ENCODE assay signal across 8 mouse cellular contexts in the genomic region with DNA sequence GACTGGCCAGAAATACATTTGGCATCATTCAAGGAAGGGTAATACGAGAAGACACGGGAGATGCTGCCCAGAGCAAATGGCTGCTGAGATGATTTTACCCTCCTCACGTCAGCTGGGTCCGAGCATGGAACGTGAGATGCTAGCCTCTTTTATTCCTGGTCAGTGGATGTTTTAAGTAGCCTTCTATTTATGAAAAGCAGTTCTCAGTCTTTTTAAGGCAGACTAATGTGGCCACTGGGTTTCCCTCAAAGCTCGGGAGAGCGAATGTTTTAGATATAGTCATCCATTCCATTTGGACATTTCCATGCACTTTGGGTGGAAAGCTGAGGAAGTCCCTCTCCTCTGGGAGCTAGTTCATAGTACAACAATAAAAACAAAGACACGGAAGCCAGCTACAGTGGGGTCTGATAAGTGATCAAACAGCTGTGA.
A peak's percentile ranks its signal among the peaks of the same experiment; 100 is the strongest.
DNase-seq lines count a peak whose midpoint lies in the region; ATAC-seq and TF ChIP-seq lines count a peak whose summit lies in the region.

No protein-coding gene starts in this region.

- H3K27ac ChIP-seq in testis, adult 2 months (ENCODE audit: control insufficient read depth, insufficient read depth, low read depth, low read length): peak overlapping the region; percentile 10
- peak overlapping the region; percentile 98 for H3K27ac ChIP-seq in kidney, embryonic 15.5 days
- peak overlapping the region; percentile 45 for H3K27ac ChIP-seq in stomach, postnatal 0 days (replicated peaks)

- TF ChIP-seq POLR2A in testis, adult 2 months (IDR thresholded peaks at IDR 0.05; ENCODE audit: control insufficient read depth, low read depth, low read length): no peak

- H3K9me3 ChIP-seq in kidney, embryonic 15.5 days (replicated peaks): no peaks in the 10 kb centered on the region
- H3K9me3 ChIP-seq in stomach, postnatal 0 days (ENCODE audit: control insufficient read depth, low read length): no peaks in the 10 kb centered on the region

- H3K4me2 ChIP-seq in kidney, embryonic 15.5 days: peak overlapping the region; percentile 48
- peak overlapping the region; percentile 26; the same call in 1 of the 2 replicates for H3K4me2 ChIP-seq in stomach, postnatal 0 days (replicated peaks; ENCODE audit: low read depth)

- peak; percentile 48 to 56 for DNase-seq in cerebellum, postnatal 25 days
- no peak for DNase-seq in cerebellum, adult 8-10 months
- no peak for DNase-seq in testis, postnatal 14 days (ENCODE audit: low spot score)
- DNase-seq in stomach, postnatal 0 days (ENCODE audit: low spot score): no peak
- no peak for DNase-seq in frontal cortex, postnatal 25 days (ENCODE audit: low spot score in 2 of 2)
- no peak for DNase-seq in spleen, postnatal 4 days (ENCODE audit: low spot score in 2 of 2)

- no peak for TF ChIP-seq EP300 in stomach, postnatal 0 days (optimal IDR thresholded peaks at IDR 0.05)

- H3K36me3 ChIP-seq in testis, adult 2 months (ENCODE audit: control insufficient read depth, insufficient read depth, low read length): no peaks in the 10 kb centered on the region
- H3K36me3 ChIP-seq in kidney, embryonic 15.5 days: no peaks in the 10 kb centered on the region
- no peaks in the 10 kb centered on the region for H3K36me3 ChIP-seq in stomach, postnatal 0 days (ENCODE audit: control insufficient read depth, insufficient read depth, low read length)

- H3K27me3 ChIP-seq in testis, adult 2 months (ENCODE audit: control insufficient read depth, insufficient read depth, low read length): no peaks in the 10 kb centered on the region
- H3K27me3 ChIP-seq in kidney, embryonic 15.5 days: no peaks in the 10 kb centered on the region
- H3K27me3 ChIP-seq in stomach, postnatal 0 days (ENCODE audit: control insufficient read depth, insufficient read depth, low read length): no peaks in the 10 kb centered on the region

- no peak overlapping the region; the same call in 1 of the 2 replicates for H3K9ac ChIP-seq in kidney, embryonic 15.5 days
- no peak overlapping the region for H3K9ac ChIP-seq in stomach, postnatal 0 days (ENCODE audit: low read length)

- TF ChIP-seq CTCF in testis, adult 2 months (IDR thresholded peaks at IDR 0.05; ENCODE audit: control insufficient read depth, insufficient read depth, insufficient replicate concordance, low read depth, low read length): no peak
- TF ChIP-seq CTCF in stomach, postnatal 0 days (IDR thresholded peaks at IDR 0.05; ENCODE audit: low read depth): no peak

- H3K4me3 ChIP-seq in testis, adult 2 months (ENCODE audit: control insufficient read depth, low read depth, low read length): no peak overlapping the region
- H3K4me3 ChIP-seq in kidney, embryonic 15.5 days (replicated peaks): peak overlapping the region; percentile 10; the same call in 1 of the 2 replicates
- H3K4me3 ChIP-seq in stomach, postnatal 0 days (ENCODE audit: low read depth, low read length): no peak overlapping the region

- peaks cover 4% of the 10 kb centered on the region for H3K4me1 ChIP-seq in testis, adult 2 months (ENCODE audit: control insufficient read depth, insufficient read depth, low read length)
- H3K4me1 ChIP-seq in kidney, embryonic 15.5 days: peaks cover 94% of the 10 kb centered on the region
- peaks cover 4% of the 10 kb centered on the region for H3K4me1 ChIP-seq in stomach, postnatal 0 days (replicated peaks; ENCODE audit: control insufficient read depth, insufficient read depth)

- ATAC-seq in kidney, embryonic 15.5 days (replicated peaks; ENCODE audit: low FRiP score): no peak
- ATAC-seq in stomach, postnatal 0 days (ENCODE audit: low FRiP score, low TSS enrichment): no peak

- WGBS in kidney, embryonic 15.5 days: 17% methylated on average over 8 of the region's 8 CpGs
- 42% methylated on average over 8 of the region's 8 CpGs for WGBS in stomach, postnatal 0 days

Comparison
In these comparisons a context has a peak if more than half of its experiments do, and no peak if none do; other contexts are left out.
1. DNase-seq: peak in cerebellum, postnatal 25 days (2 of 2); none in cerebellum, adult 8-10 months (single experiment), testis, postnatal 14 days (single experiment), stomach, postnatal 0 days (single experiment), frontal cortex, postnatal 25 days (0 of 2) and spleen, postnatal 4 days (0 of 2).
2. H3K27ac ChIP-seq: peak in every context shown above with its lines; median percentile 98 in kidney, embryonic 15.5 days; 45 in stomach, postnatal 0 days; 10 in testis, adult 2 months.